ENCODE assay signal across 39 mouse cellular contexts in the genomic region with DNA sequence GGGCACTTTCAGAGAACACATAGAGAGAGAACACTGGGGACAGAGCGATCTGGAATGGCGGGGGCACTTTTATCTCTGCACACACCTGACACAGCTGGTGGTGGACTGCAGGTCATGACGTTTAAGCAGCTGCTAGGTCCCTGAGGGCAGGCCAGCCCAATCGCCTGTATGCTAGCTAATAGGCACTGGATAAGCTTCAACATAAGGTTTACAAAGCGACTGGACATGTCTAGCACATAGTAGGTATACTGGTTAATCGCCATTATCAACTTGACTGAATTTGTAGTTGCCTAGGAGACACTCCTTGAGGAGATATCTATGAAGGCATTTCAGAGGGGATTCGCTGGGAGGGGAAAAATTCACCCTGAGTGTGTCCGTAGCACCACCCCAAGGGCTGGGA. TPM values are rescaled to one million over a fixed set of nuclear protein-coding genes. Genes with fewer than 3 reads are reported as not detected.
DNase-seq lines count a peak whose midpoint lies in the region; ATAC-seq and TF ChIP-seq lines count a peak whose summit lies in the region.
"Had no signal": no experiment of that assay in that cellular context is flagged by ENCODE, and none has a peak within 500 bp of the region (broad histone marks: within the 10 kb centered on the region; RNA-seq: fewer than 3 reads in every experiment).

No protein-coding gene starts in this region.

- ATAC-seq in heart, embryonic 12.5 days (ENCODE audit: insufficient number of reproducible peaks, low FRiP score), result 0 out of 2 replicates have a peak, but pooled peaks have one; percentile 18
- no peak for ATAC-seq in kidney, embryonic 14.5 days (ENCODE audit: low FRiP score, low TSS enrichment)
- ATAC-seq in liver, embryonic 16.5 days (ENCODE audit: low read depth), result 0 out of 2 replicates have a peak, but pooled peaks have one; percentile 16
- ATAC-seq: activated CD4-positive, CD25-positive, alpha-beta regulatory T cell, adult 4 months; forebrain, embryonic 16.5 days; hindbrain, embryonic 16.5 days; midbrain, embryonic 16.5 days had no signal

- no peak for TF ChIP-seq RAD21 in MEL (IDR thresholded peaks at IDR 0.05; ENCODE audit: low read depth, low read length)

- TF ChIP-seq POLR2A in MEL (IDR thresholded peaks at IDR 0.05; ENCODE audit: control insufficient read depth in 1 of 2, insufficient read depth in 1 of 2, low read depth in 1 of 2, low read length in 2 of 2, poor library complexity in 1 of 2), result no peak

- no peaks in the 10 kb centered on the region for H3K36me3 ChIP-seq in heart, embryonic 12.5 days
- no peaks in the 10 kb centered on the region for H3K36me3 ChIP-seq in kidney, embryonic 14.5 days (ENCODE audit: control insufficient read depth, insufficient read depth, low read length)
- no peaks in the 10 kb centered on the region for H3K36me3 ChIP-seq in liver, embryonic 16.5 days (ENCODE audit: control insufficient read depth, insufficient read depth)
- H3K36me3 ChIP-seq in MEL (ENCODE audit: control insufficient read depth in 1 of 2, insufficient read depth in 2 of 2, low read length in 2 of 2), result no peaks in the 10 kb centered on the region
- H3K36me3 ChIP-seq: embryonic facial prominence, embryonic 15.5 days; neural tube, embryonic 12.5 days had no signal

- TF ChIP-seq CTCF in MEL (IDR thresholded peaks at IDR 0.05 in 2 of 3, conservative IDR thresholded peaks at IDR 0.05 in 1 of 3; ENCODE audit: control insufficient read depth in 1 of 3, insufficient read depth in 1 of 3, low read depth in 2 of 3, low read length in 3 of 3, poor library complexity in 1 of 3, severe bottlenecking in 1 of 3), result no peak

- TF ChIP-seq EP300 in MEL (IDR thresholded peaks at IDR 0.05; ENCODE audit: low read depth in 1 of 2, low read length in 2 of 2), result no peak

- intact Hi-C loops in heart, postnatal 36 days (cut with DNase I), result no loop called here

- no peak overlapping the region for H3K9ac ChIP-seq in heart, embryonic 12.5 days
- no peak overlapping the region for H3K9ac ChIP-seq in kidney, embryonic 14.5 days (ENCODE audit: low read depth, low read length)
- H3K9ac ChIP-seq in liver, embryonic 16.5 days (ENCODE audit: low read depth, low read length), result no peak overlapping the region
- no peak overlapping the region for H3K9ac ChIP-seq in MEL (ENCODE audit: control insufficient read depth, low read depth, low read length, poor library complexity, severe bottlenecking)
- H3K9ac ChIP-seq: embryonic facial prominence, embryonic 15.5 days; neural tube, embryonic 12.5 days had no signal

- H3K9me3 ChIP-seq in heart, embryonic 12.5 days (replicated peaks), result peaks cover 4% of the 10 kb centered on the region; the same call in 1 of the 2 replicates
- H3K9me3 ChIP-seq in kidney, embryonic 14.5 days (ENCODE audit: control insufficient read depth, low read length), result no peaks in the 10 kb centered on the region
- no peaks in the 10 kb centered on the region for H3K9me3 ChIP-seq in liver, embryonic 16.5 days (replicated peaks; ENCODE audit: control insufficient read depth, low read length)
- H3K9me3 ChIP-seq in MEL (replicated peaks; ENCODE audit: insufficient read depth, low read length), result no peaks in the 10 kb centered on the region
- H3K9me3 ChIP-seq: embryonic facial prominence, embryonic 15.5 days; neural tube, embryonic 12.5 days had no signal

- no peaks in the 10 kb centered on the region for H3K27me3 ChIP-seq in heart, embryonic 12.5 days (replicated peaks)
- H3K27me3 ChIP-seq in kidney, embryonic 14.5 days (ENCODE audit: control insufficient read depth, insufficient read depth, low read length), result no peaks in the 10 kb centered on the region
- H3K27me3 ChIP-seq in liver, embryonic 16.5 days (ENCODE audit: control insufficient read depth, insufficient read depth, low read depth, low read length), result no peaks in the 10 kb centered on the region
- H3K27me3 ChIP-seq in MEL (ENCODE audit: control insufficient read depth in 1 of 2, insufficient read depth in 2 of 2, low read length in 2 of 2), result no peaks in the 10 kb centered on the region
- H3K27me3 ChIP-seq: embryonic facial prominence, embryonic 15.5 days; neural tube, embryonic 12.5 days had no signal

- peaks cover 18% of the 10 kb centered on the region for H3K4me1 ChIP-seq in heart, embryonic 12.5 days (replicated peaks)
- peaks cover 50% of the 10 kb centered on the region for H3K4me1 ChIP-seq in kidney, embryonic 14.5 days (ENCODE audit: control insufficient read depth, insufficient read depth, low read length)
- H3K4me1 ChIP-seq in liver, embryonic 16.5 days (ENCODE audit: control insufficient read depth, low read depth, low read length), result no peaks in the 10 kb centered on the region
- no peaks in the 10 kb centered on the region for H3K4me1 ChIP-seq in MEL (ENCODE audit: control insufficient read depth in 1 of 2, insufficient read depth in 2 of 2, low read length in 2 of 2)

- H3K4me2 ChIP-seq in heart, embryonic 12.5 days, result no peak overlapping the region
- no peak overlapping the region for H3K4me2 ChIP-seq in kidney, embryonic 14.5 days (replicated peaks; ENCODE audit: low read depth, low read length)
- no peak overlapping the region for H3K4me2 ChIP-seq in liver, embryonic 16.5 days (ENCODE audit: low read depth, low read length)
- H3K4me2 ChIP-seq: embryonic facial prominence, embryonic 15.5 days; heart, embryonic 11.5 days; neural tube, embryonic 12.5 days had no signal

- no peak for DNase-seq in heart, postnatal 36 days
- no peak for DNase-seq in kidney, postnatal 25 days
- DNase-seq in liver (no peak), MEL (ENCODE audit: low read depth, low spot score) (no peak)
- DNase-seq in spleen, adult 18-20 months, result no peak
- DNase-seq: adrenal gland, adult 2 months; adrenal gland, postnatal 36 days; cerebellum, adult 18-20 months; cerebellum, postnatal 14 days; gastrocnemius, adult 2 months; gastrocnemius, postnatal 36 days; heart, adult 18-20 months; kidney, adult 11 months; layer of hippocampus, adult 9-11 months; lung, adult 2 months; lung, postnatal 10 days; right cerebral cortex, postnatal 4 days; thymus, adult 2 months; thymus, postnatal 4 days had no signal

- H3K27ac ChIP-seq in heart, embryonic 12.5 days (ENCODE audit: poor library complexity, severe bottlenecking), result no peak overlapping the region
- peak overlapping the region; percentile 80; the same call in 1 of the 2 replicates for H3K27ac ChIP-seq in kidney, embryonic 14.5 days (ENCODE audit: low read depth, low read length)
- H3K27ac ChIP-seq in liver, embryonic 16.5 days (ENCODE audit: low read length), result no peak overlapping the region
- no peak overlapping the region for H3K27ac ChIP-seq in MEL (ENCODE audit: control insufficient read depth, low read depth, low read length)
- H3K27ac ChIP-seq: gastrocnemius, adult 2 months; macrophage; neural tube, embryonic 12.5 days had no signal

- 70% methylated on average over 8 of the region's 8 CpGs for WGBS in heart, embryonic 12.5 days
- WGBS in kidney, embryonic 14.5 days, result 71% methylated on average over 8 of the region's 8 CpGs
- 57% methylated on average over 8 of the region's 8 CpGs for WGBS in liver, embryonic 16.5 days (ENCODE audit: insufficient replicate concordance)

- H3K79me2 ChIP-seq in MEL (ENCODE audit: control insufficient read depth, insufficient read depth, low read length, poor library complexity), result no peaks in the 10 kb centered on the region

- H3K4me3 ChIP-seq in heart, embryonic 12.5 days, result no peak overlapping the region
- H3K4me3 ChIP-seq in kidney, embryonic 14.5 days (ENCODE audit: low read length), result no peak overlapping the region
- H3K4me3 ChIP-seq in liver, embryonic 16.5 days (ENCODE audit: low read depth, low read length), result no peak overlapping the region
- H3K4me3 ChIP-seq in MEL (ENCODE audit: control insufficient read depth in 1 of 2, insufficient read depth in 1 of 2, low read depth in 2 of 2, low read length in 2 of 2), result no peak overlapping the region
- H3K4me3 ChIP-seq: embryonic facial prominence, embryonic 15.5 days; gastrocnemius, adult 2 months; myocyte; neural tube, embryonic 12.5 days had no signal

TF ChIP-seq in MEL, 35 proteins besides CTCF, POLR2A, EP300 and RAD21:
- TF ChIP-seq ZKSCAN1 (IDR thresholded peaks at IDR 0.05; ENCODE audit: low read depth, low read length) (peak; percentile 58; the same call in 1 of the 2 replicates), MAZ (IDR thresholded peaks at IDR 0.05; ENCODE audit: low read depth, low read length) (no peak)

RNA-seq across cellular contexts. Expression of a gene that starts 26.1 kb away (rescaled TPM):
- polyA plus RNA-seq in heart, embryonic 12.5 days (2016; fragmentation: Nextera tagmentation; extraction: Ambion mirVana), result 88.1 and 90.2 TPM in 2 replicates
- 10 to 100 TPM; 29.4 to 43.2 TPM for total RNA-seq in heart, postnatal 36 days (2021)
- 67.0 and 152 TPM in 2 replicates for polyA plus RNA-seq in kidney, embryonic 14.5 days (2014; fragmentation: Nextera tagmentation; extraction: Ambion mirVana)
- polyA plus RNA-seq in liver, embryonic 16.5 days (2015; fragmentation: Nextera tagmentation; extraction: Ambion mirVana), result 23.0 and 25.2 TPM in 2 replicates
- 66.5 and 67.9 TPM in 2 replicates for total RNA-seq in MEL (2012; rRNA removed)
- 10 to 100 TPM; 69.4 to 79.1 TPM for polyA plus RNA-seq in MEL (2012; ENCODE audit: insufficient read depth in 1 of 2, insufficient read length in 2 of 2, low read depth in 1 of 2, low replicate concordance in 2 of 2, missing spikeins in 1 of 2)

RNA-seq across cellular contexts. Expression of a gene that starts 28.0 kb away (rescaled TPM):
- 12.0 and 12.7 TPM in 2 replicates for polyA plus RNA-seq in heart, embryonic 12.5 days (2016; fragmentation: Nextera tagmentation; extraction: Ambion mirVana)
- total RNA-seq in heart, postnatal 36 days (2021), result 10 to 100 TPM; 11.5 to 13.9 TPM
- polyA plus RNA-seq in kidney, embryonic 14.5 days (2014; fragmentation: Nextera tagmentation; extraction: Ambion mirVana), result 15.8 and 19.2 TPM in 2 replicates
- 5.5 and 6.0 TPM in 2 replicates for polyA plus RNA-seq in liver, embryonic 16.5 days (2015; fragmentation: Nextera tagmentation; extraction: Ambion mirVana)
- total RNA-seq in MEL (2012; rRNA removed), result 14.1 and 15.0 TPM in 2 replicates
- 10 to 100 TPM in 1 of 2 experiments, not detected in 1; 36.7 TPM for polyA plus RNA-seq in MEL (2012; ENCODE audit: insufficient read depth in 1 of 2, insufficient read length in 2 of 2, low read depth in 1 of 2, low replicate concordance in 2 of 2, missing spikeins in 1 of 2)

RNA-seq across cellular contexts. Expression of a gene that starts 58.9 kb away (rescaled TPM):
- not detected in 2 replicates for polyA plus RNA-seq in heart, embryonic 12.5 days (2016; fragmentation: Nextera tagmentation; extraction: Ambion mirVana)
- not detected for total RNA-seq in heart, postnatal 36 days (2021)
- 22.5 and 31.9 TPM in 2 replicates for polyA plus RNA-seq in kidney, embryonic 14.5 days (2014; fragmentation: Nextera tagmentation; extraction: Ambion mirVana)
- 3.9 and 4.2 TPM in 2 replicates for polyA plus RNA-seq in liver, embryonic 16.5 days (2015; fragmentation: Nextera tagmentation; extraction: Ambion mirVana)
- total RNA-seq in MEL (2012; rRNA removed), result not detected in 2 replicates
- polyA plus RNA-seq in MEL (2012; ENCODE audit: insufficient read depth in 1 of 2, insufficient read length in 2 of 2, low read depth in 1 of 2, low replicate concordance in 2 of 2, missing spikeins in 1 of 2), result not detected
- total RNA-seq: adrenal gland, adult 2 months; adrenal gland, postnatal 36 days; gastrocnemius, adult 2 months; gastrocnemius, postnatal 36 days; heart, adult 18-20 months; hematopoietic stem cell, adult 5-6 weeks; left cerebral cortex, postnatal 10 days; megakaryocyte-erythroid progenitor cell, adult 5-6 weeks had no signal
- polyA plus RNA-seq: activated CD4-positive, CD25-positive, alpha-beta regulatory T cell, adult 4 months; adrenal gland, adult 2 months; brain, embryonic 14.5 days; cortical plate, adult 2 months; embryonic facial prominence, embryonic 15.5 days; forebrain, embryonic 16.5 days; heart, embryonic 11.5 days; heart, postnatal 0 days; hindbrain, embryonic 16.5 days; limb, embryonic 11.5 days; liver, adult 2 months; macrophage; midbrain, embryonic 16.5 days; myocyte; neural tube, embryonic 12.5 days had no signal
